Mouse (Mus musculus) heart, embryonic 10.5 days (tissue): ENCODE data around the gene Diras2. TPM values are rescaled to one million over a fixed set of nuclear protein-coding genes. Genes with fewer than 3 reads are reported as not detected.

Experiments used
- DNase-seq: peaks from one replicate; pipeline ENCODE4 v3.0.0-alpha.2; 2017; ENCODE audit warnings: low spot score
- H3K27ac ChIP-seq: fragments of 300-500 bp; sonication (generic); 2 replicates; pipeline ENCODE4 v1.5.1; 2016; ENCODE audit warnings: mild to moderate bottlenecking
- H3K27me3 ChIP-seq: fragments of 300-500 bp; sonication (generic); 2 replicates; pipeline ENCODE4 v1.6.1; 2016; ENCODE audit warnings: mild to moderate bottlenecking; ENCODE audit not compliant: poor library complexity, insufficient read depth, severe bottlenecking
- H3K36me3 ChIP-seq: fragments of 300-500 bp; sonication (generic); 2 replicates; pipeline ENCODE4 v1.6.1; 2016; ENCODE audit warnings: mild to moderate bottlenecking, moderate library complexity
- H3K4me1 ChIP-seq: fragments of 300-500 bp; sonication (generic); 2 replicates; pipeline ENCODE4 v1.6.1; 2016; ENCODE audit warnings: mild to moderate bottlenecking
- H3K4me3 ChIP-seq: fragments of 300-500 bp; sonication (generic); 2 replicates; pipeline ENCODE4 v1.5.1; 2016; ENCODE audit warnings: mild to moderate bottlenecking, moderate library complexity
- H3K9me3 ChIP-seq: fragments of 300-500 bp; sonication (generic); 2 replicates; pipeline ENCODE4 v1.6.1; 2016; ENCODE audit warnings: mild to moderate bottlenecking, moderate library complexity
- WGBS: fragments of 180-500 bp; shearing (Covaris S2); methylation state at CpG from one replicate; pipeline ENCODE4 v1.1.7; 2016; 5-methylcytosine and 5-hydroxymethylcytosine counted together
- polyA plus RNA-seq: library from polyadenylated mRNA; unstranded; fragments of >200 nt; fragmentation: Nextera tagmentation; extraction: Ambion mirVana; gene quantifications from 2 replicates; pipeline ENCODE4 v1.2.1, GENCODE M21; 2016

Diras2 gene
- polyA plus RNA-seq, 1 experiment from 2014 or later, result 1.1 TPM

- H3K27ac ChIP-seq, result peak overlapping the region; percentile 67
Measured at GRCm38 (mm10) chr13:52501686-52502085, 29.4 kb downstream of the Diras2 start.

GRCm38 (mm10) chr13:52497029-52497550, 34.0 kb downstream of the Diras2 start:
- H3K27me3 ChIP-seq, result no peaks in the 10 kb centered on the region
- WGBS, result 53% methylated on average over 4 of the region's 4 CpGs
- no peaks in the 10 kb centered on the region for H3K9me3 ChIP-seq
- no peak overlapping the region for H3K4me3 ChIP-seq
- peaks cover 14% of the 10 kb centered on the region for H3K4me1 ChIP-seq
- no peak overlapping the region for H3K27ac ChIP-seq
- H3K36me3 ChIP-seq, result no peaks in the 10 kb centered on the region
- no peak for DNase-seq

More at GRCm38 (mm10) chr13:52501686-52502085, 29.4 kb downstream of the Diras2 start:
- peak; percentile 80 for DNase-seq
- H3K36me3 ChIP-seq, result no peaks in the 10 kb centered on the region
- peaks cover 17% of the 10 kb centered on the region; the same call in 1 of the 2 replicates for H3K4me1 ChIP-seq
- 33% methylated on average over 8 of the region's 8 CpGs for WGBS
- H3K4me3 ChIP-seq, result no peak overlapping the region
- H3K27me3 ChIP-seq, result no peaks in the 10 kb centered on the region
- no peaks in the 10 kb centered on the region for H3K9me3 ChIP-seq

- WGBS, result 90% methylated on average over 7 of the region's 7 CpGs
- H3K27ac ChIP-seq, result no peak overlapping the region
Measured at GRCm38 (mm10) chr13:52488821-52489220, 42.3 kb downstream of the Diras2 start.

GRCm38 (mm10) chr13:52484064-52484463, 47.0 kb downstream of the Diras2 start:
- H3K36me3 ChIP-seq, result no peaks in the 10 kb centered on the region
- H3K4me1 ChIP-seq, result no peaks in the 10 kb centered on the region
- H3K27ac ChIP-seq, result no peak overlapping the region
- no peak overlapping the region for H3K4me3 ChIP-seq
- no peaks in the 10 kb centered on the region for H3K9me3 ChIP-seq
- WGBS, result 53% methylated on average over 4 of the region's 4 CpGs
- no peak for DNase-seq
- no peaks in the 10 kb centered on the region for H3K27me3 ChIP-seq

More at GRCm38 (mm10) chr13:52488821-52489220, 42.3 kb downstream of the Diras2 start:
- Histone ChIP-seq H3K36me3 (no peaks in the 10 kb centered on the region), H3K4me1 (peaks cover 5% of the 10 kb centered on the region; the same call in 1 of the 2 replicates), H3K4me3 (no peak overlapping the region), H3K27me3 (no peaks in the 10 kb centered on the region), H3K9me3 (no peaks in the 10 kb centered on the region; the same call in 1 of the 2 replicates)
- DNase-seq, result no peak

GRCm38 (mm10) chr13:52481786-52482185, 49.3 kb downstream of the Diras2 start:
- H3K9me3 ChIP-seq, result no peaks in the 10 kb centered on the region
- WGBS, result 74% methylated on average over 2 of the region's 2 CpGs
- H3K27me3 ChIP-seq, result no peaks in the 10 kb centered on the region
- no peak for DNase-seq
- H3K4me1 ChIP-seq, result no peaks in the 10 kb centered on the region
- H3K4me3 ChIP-seq, result no peak overlapping the region
- no peak overlapping the region for H3K27ac ChIP-seq
- no peaks in the 10 kb centered on the region for H3K36me3 ChIP-seq

- H3K9me3 ChIP-seq, result no peaks in the 10 kb centered on the region
- no peak overlapping the region for H3K4me3 ChIP-seq
- WGBS, result 88% methylated on average over 5 of the region's 5 CpGs
- H3K27ac ChIP-seq, result no peak overlapping the region
- no peaks in the 10 kb centered on the region for H3K36me3 ChIP-seq
- DNase-seq, result no peak
- no peaks in the 10 kb centered on the region for H3K4me1 ChIP-seq
- H3K27me3 ChIP-seq, result no peaks in the 10 kb centered on the region
Measured at GRCm38 (mm10) chr13:52479146-52479545, 51.9 kb downstream of the Diras2 start.

GRCm38 (mm10) chr13:52476998-52477601, 54.0 kb downstream of the Diras2 start:
- Histone ChIP-seq H3K27ac (no peak overlapping the region), H3K36me3 (no peaks in the 10 kb centered on the region), H3K4me3 (no peak overlapping the region), H3K4me1 (no peaks in the 10 kb centered on the region), H3K27me3 (no peaks in the 10 kb centered on the region), H3K9me3 (no peaks in the 10 kb centered on the region)
- no peak for DNase-seq
- WGBS, result 88% methylated on average over 11 of the region's 11 CpGs

- H3K27ac ChIP-seq, result no peak overlapping the region
- no peak overlapping the region for H3K4me3 ChIP-seq
- no peaks in the 10 kb centered on the region for H3K4me1 ChIP-seq
- DNase-seq, result no peak
- no peaks in the 10 kb centered on the region for H3K36me3 ChIP-seq
- no peaks in the 10 kb centered on the region for H3K9me3 ChIP-seq
- 54% methylated on average over 3 of the region's 3 CpGs for WGBS
- no peaks in the 10 kb centered on the region for H3K27me3 ChIP-seq
Measured at GRCm38 (mm10) chr13:52476222-52476621, 54.9 kb downstream of the Diras2 start.

GRCm38 (mm10) chr13:52475264-52475663, 55.8 kb downstream of the Diras2 start:
- 89% methylated on average over 10 of the region's 10 CpGs for WGBS
- Histone ChIP-seq H3K36me3 (no peaks in the 10 kb centered on the region), H3K4me3 (no peak overlapping the region), H3K27me3 (no peaks in the 10 kb centered on the region), H3K27ac (no peak overlapping the region), H3K9me3 (no peaks in the 10 kb centered on the region), H3K4me1 (no peaks in the 10 kb centered on the region)
- DNase-seq, result no peak

- DNase-seq, result no peak
- Histone ChIP-seq H3K36me3 (no peaks in the 10 kb centered on the region), H3K4me1 (no peaks in the 10 kb centered on the region), H3K4me3 (no peak overlapping the region), H3K27me3 (no peaks in the 10 kb centered on the region), H3K27ac (no peak overlapping the region), H3K9me3 (no peaks in the 10 kb centered on the region)
- 76% methylated on average over 3 of the region's 3 CpGs for WGBS
Measured at GRCm38 (mm10) chr13:52474807-52475206, 56.3 kb downstream of the Diras2 start.

GRCm38 (mm10) chr13:52469795-52470690, 61.0 kb downstream of the Diras2 start:
- Histone ChIP-seq H3K36me3 (no peaks in the 10 kb centered on the region), H3K27me3 (no peaks in the 10 kb centered on the region), H3K27ac (no peak overlapping the region), H3K4me1 (no peaks in the 10 kb centered on the region), H3K9me3 (no peaks in the 10 kb centered on the region), H3K4me3 (no peak overlapping the region)
- 60% methylated on average over 10 of the region's 10 CpGs for WGBS
- DNase-seq, result no peak

GRCm38 (mm10) chr13:52465141-52465540, 65.9 kb downstream of the Diras2 start:
- Histone ChIP-seq H3K36me3 (no peaks in the 10 kb centered on the region), H3K4me3 (no peak overlapping the region), H3K4me1 (no peaks in the 10 kb centered on the region), H3K9me3 (no peaks in the 10 kb centered on the region), H3K27me3 (no peaks in the 10 kb centered on the region), H3K27ac (no peak overlapping the region)
- no peak for DNase-seq
- WGBS, result 80% methylated on average over 6 of the region's 6 CpGs

GRCm38 (mm10) chr13:52459982-52460381, 71.1 kb downstream of the Diras2 start:
- Histone ChIP-seq H3K9me3 (no peaks in the 10 kb centered on the region), H3K27me3 (no peaks in the 10 kb centered on the region), H3K27ac (no peak overlapping the region), H3K4me1 (peaks cover 9% of the 10 kb centered on the region; the same call in 1 of the 2 replicates), H3K36me3 (no peaks in the 10 kb centered on the region), H3K4me3 (no peak overlapping the region)
- DNase-seq, result no peak
- 73% methylated on average over 7 of the region's 7 CpGs for WGBS
